Mouse (Mus musculus) myocyte (in vitro differentiated cells): ENCODE data around the gene Krtap19-5. TPM values are rescaled to one million over a fixed set of nuclear protein-coding genes. Genes with fewer than 3 reads are reported as not detected.

ENCODE experiments used
- H3K27me3 ChIP-seq: one replicate; pipeline ENCODE4 v1.6.1; 2011; ENCODE audit not compliant: control insufficient read depth, insufficient read depth, insufficient read length
- H3K36me3 ChIP-seq: one replicate; pipeline ENCODE4 v1.6.1; 2011; ENCODE audit not compliant: control insufficient read depth, insufficient read depth
- H3K4me2 ChIP-seq: one replicate; pipeline ENCODE4 v1.6.1; 2011; ENCODE audit warnings: low read depth, control low read depth
- H3K4me3 ChIP-seq: one replicate; pipeline ENCODE4 v1.5.1; 2011; ENCODE audit warnings: mild to moderate bottlenecking, control low read depth, moderate library complexity
- H3K79me2 ChIP-seq: one replicate; pipeline ENCODE4 v1.6.1; 2011; ENCODE audit not compliant: control insufficient read depth, insufficient read depth
- H3ac ChIP-seq: one replicate; pipeline ENCODE4 v1.6.1; 2011; ENCODE audit not compliant: control insufficient read depth, insufficient read length
- CEBPB ChIP-seq: IDR thresholded peaks from 2 replicates; pipeline ENCODE4 v1.6.1; 2011; ENCODE audit warnings: mild to moderate bottlenecking, moderate library complexity; ENCODE audit not compliant: poor library complexity, insufficient read depth, severe bottlenecking
- E2F4 ChIP-seq: IDR thresholded peaks from one replicate; pipeline ENCODE4 v1.6.1; 2011; ENCODE audit warnings: mild to moderate bottlenecking, control low read depth, moderate library complexity; ENCODE audit not compliant: insufficient read depth
- MAX ChIP-seq: IDR thresholded peaks from one replicate; pipeline ENCODE4 v1.6.1; 2011; ENCODE audit warnings: low read depth, mild to moderate bottlenecking, control low read depth
- MYOD1 ChIP-seq, 3 experiments: IDR thresholded peaks; one replicate each; pipeline ENCODE4 v1.6.1; 2011; ENCODE audit warnings: control low read depth in 2 of 3, low read depth in 2 of 3, mild to moderate bottlenecking in 2 of 3, moderate library complexity in 1 of 3; ENCODE audit not compliant: insufficient read length in 2 of 3, control insufficient read depth in 1 of 3
- MYOG ChIP-seq, 3 experiments: IDR thresholded peaks; one replicate each; pipeline ENCODE4 v1.6.1; 2011; ENCODE audit warnings: control low read depth in 2 of 3, low read depth in 2 of 3, mild to moderate bottlenecking in 2 of 3; ENCODE audit not compliant: insufficient read length in 2 of 3, control insufficient read depth in 1 of 3, insufficient read depth in 1 of 3
- POLR2A ChIP-seq: IDR thresholded peaks from one replicate; pipeline ENCODE4 v1.6.1; 2011; ENCODE audit warnings: low read depth, mild to moderate bottlenecking, control low read depth, moderate library complexity; ENCODE audit not compliant: insufficient read length
- POLR2AphosphoS2 ChIP-seq: IDR thresholded peaks from one replicate; pipeline ENCODE4 v1.6.1; 2011; ENCODE audit warnings: low read depth, control low read depth; ENCODE audit not compliant: insufficient read length
- REST ChIP-seq: IDR thresholded peaks from one replicate; pipeline ENCODE4 v1.6.1; 2011; ENCODE audit warnings: mild to moderate bottlenecking, control low read depth, moderate library complexity; ENCODE audit not compliant: insufficient read depth, insufficient read length
- SRF ChIP-seq: IDR thresholded peaks from one replicate; pipeline ENCODE4 v1.6.1; 2011; ENCODE audit warnings: low read depth; ENCODE audit not compliant: control insufficient read depth, insufficient read length
- TCF12 ChIP-seq: IDR thresholded peaks from one replicate; pipeline ENCODE4 v1.6.1; 2011; ENCODE audit warnings: mild to moderate bottlenecking, control low read depth; ENCODE audit not compliant: poor library complexity, insufficient read depth, severe bottlenecking
- TCF3 ChIP-seq: IDR thresholded peaks from one replicate; pipeline ENCODE4 v1.6.1; 2011; ENCODE audit warnings: low read depth, control low read depth; ENCODE audit not compliant: insufficient read length
- USF1 ChIP-seq: IDR thresholded peaks from one replicate; pipeline ENCODE4 v1.6.1; 2011; ENCODE audit warnings: low read depth, mild to moderate bottlenecking, control low read depth, moderate library complexity
- polyA plus RNA-seq: library from polyadenylated mRNA; unstranded; fragments of >200 nt; fragmentation: generic; extraction: Trizol; gene quantifications from one replicate; pipeline ENCODE4 v1.2.1, GENCODE M21; 2012; ENCODE audit warnings: missing spikeins

The Krtap19-5 gene
- polyA plus RNA-seq, 1 experiment = not detected

GRCm38 (mm10) chr16:88864887-88865407 is 31.3 kb downstream of the Krtap19-5 start:
- no peak for TF ChIP-seq CEBPB
- no peak for TF ChIP-seq POLR2A
- TF ChIP-seq TCF12 = no peak
- no peak for TF ChIP-seq TCF3
- no peak for TF ChIP-seq MAX
- TF ChIP-seq SRF = no peak
- no peak for TF ChIP-seq REST
- no peak for TF ChIP-seq USF1
- TF ChIP-seq MYOG (IDR thresholded peaks at IDR 0.05; ENCODE audit: control insufficient read depth in 1 of 3, insufficient read depth in 1 of 3, insufficient read length in 2 of 3, low read depth in 2 of 3) = no peak
- TF ChIP-seq E2F4 = no peak
- no peak for TF ChIP-seq MYOD1 (IDR thresholded peaks at IDR 0.05; ENCODE audit: control insufficient read depth in 1 of 3, insufficient read length in 2 of 3, low read depth in 2 of 3)
- no peak for TF ChIP-seq POLR2AphosphoS2
- no peaks in the 10 kb centered on the region for H3K27me3 ChIP-seq
- no peaks in the 10 kb centered on the region for H3K79me2 ChIP-seq
- no peaks in the 10 kb centered on the region for H3K36me3 ChIP-seq
- no peak overlapping the region for H3ac ChIP-seq
- no peak overlapping the region for H3K4me2 ChIP-seq
- H3K4me3 ChIP-seq = no peak overlapping the region

GRCm38 (mm10) chr16:88851450-88851849 is 44.8 kb downstream of the Krtap19-5 start:
- no peaks in the 10 kb centered on the region for H3K79me2 ChIP-seq
- H3K4me3 ChIP-seq = no peak overlapping the region
- no peaks in the 10 kb centered on the region for H3K36me3 ChIP-seq
- no peak overlapping the region for H3K4me2 ChIP-seq
- H3K27me3 ChIP-seq = no peaks in the 10 kb centered on the region
- TF ChIP-seq MAX (no peak), REST (no peak), USF1 (no peak), POLR2A (no peak), MYOD1 (IDR thresholded peaks at IDR 0.05; ENCODE audit: control insufficient read depth in 1 of 3, insufficient read length in 2 of 3, low read depth in 2 of 3) (no peak), E2F4 (no peak), CEBPB (no peak), TCF12 (no peak), TCF3 (no peak)
- H3ac ChIP-seq = no peak overlapping the region

GRCm38 (mm10) chr16:88848558-88848957 is 47.7 kb downstream of the Krtap19-5 start:
- Histone ChIP-seq H3K79me2 (no peaks in the 10 kb centered on the region), H3K4me2 (no peak overlapping the region), H3K4me3 (no peak overlapping the region), H3K36me3 (no peaks in the 10 kb centered on the region), H3ac (no peak overlapping the region), H3K27me3 (no peaks in the 10 kb centered on the region)
- TF ChIP-seq TCF3 (no peak), TCF12 (no peak), CEBPB (no peak), POLR2A (no peak), E2F4 (no peak), MYOD1 (IDR thresholded peaks at IDR 0.05; ENCODE audit: control insufficient read depth in 1 of 3, insufficient read length in 2 of 3, low read depth in 2 of 3) (no peak), MYOG (IDR thresholded peaks at IDR 0.05; ENCODE audit: control insufficient read depth in 1 of 3, insufficient read depth in 1 of 3, insufficient read length in 2 of 3, low read depth in 2 of 3) (no peak), REST (no peak), MAX (no peak)

- no peaks in the 10 kb centered on the region for H3K27me3 ChIP-seq
- no peaks in the 10 kb centered on the region for H3K36me3 ChIP-seq
- no peak overlapping the region for H3ac ChIP-seq
- no peak overlapping the region for H3K4me2 ChIP-seq
- H3K79me2 ChIP-seq = no peaks in the 10 kb centered on the region
- TF ChIP-seq TCF3 = no peak
- TF ChIP-seq CEBPB = no peak
- TF ChIP-seq MYOG (IDR thresholded peaks at IDR 0.05; ENCODE audit: control insufficient read depth in 1 of 3, insufficient read depth in 1 of 3, insufficient read length in 2 of 3, low read depth in 2 of 3) = no peak
- TF ChIP-seq USF1 = no peak
- no peak for TF ChIP-seq TCF12
- TF ChIP-seq POLR2AphosphoS2 = no peak
- no peak for TF ChIP-seq POLR2A
- TF ChIP-seq E2F4 = no peak
- no peak overlapping the region for H3K4me3 ChIP-seq
These were observed 48.9 kb downstream of the Krtap19-5 start for GRCm38 (mm10) chr16:88847363-88847762.

Other genes with a start within 250 kb of the Krtap19-5 start
- gene Krtap26-1, start 248.7 kb downstream of the Krtap19-5 start, polyA plus RNA-seq = not detected
- gene Krtap27-1, start 224.8 kb downstream of the Krtap19-5 start, polyA plus RNA-seq = not detected
- gene 2310061N02Rik, start 188.5 kb downstream of the Krtap19-5 start, polyA plus RNA-seq = not detected
- gene Krtap13-1, start 167.6 kb downstream of the Krtap19-5 start, polyA plus RNA-seq = not detected
- not detected for gene Krtap13, start 144.8 kb downstream of the Krtap19-5 start, polyA plus RNA-seq
- not detected for gene 2310034C09Rik, start 137.6 kb downstream of the Krtap19-5 start, polyA plus RNA-seq
- not detected for gene 2310057N15Rik, start 122.3 kb downstream of the Krtap19-5 start, polyA plus RNA-seq
- not detected for gene Gm5965, start 118.6 kb downstream of the Krtap19-5 start, polyA plus RNA-seq
- gene Gm20741, start 84.2 kb downstream of the Krtap19-5 start, polyA plus RNA-seq = not detected
- gene Krtap15, start 76.2 kb downstream of the Krtap19-5 start, polyA plus RNA-seq = not detected
- not detected for gene Krtap14, start 70.3 kb downstream of the Krtap19-5 start, polyA plus RNA-seq
- not detected for gene Krtap19-1, start 27.0 kb downstream of the Krtap19-5 start, polyA plus RNA-seq
- not detected for gene Krtap19-2, start 22.2 kb downstream of the Krtap19-5 start, polyA plus RNA-seq
- not detected for gene Krtap19-3, start 18.4 kb downstream of the Krtap19-5 start, polyA plus RNA-seq
- not detected for gene Krtap19-4, start 11.4 kb downstream of the Krtap19-5 start, polyA plus RNA-seq
- not detected for gene Krtap19-9b, start 35.8 kb upstream of the Krtap19-5 start, polyA plus RNA-seq
- not detected for gene Krtap16-3, start 66.4 kb upstream of the Krtap19-5 start, polyA plus RNA-seq
- gene Krtap22-2, start 114.3 kb upstream of the Krtap19-5 start, polyA plus RNA-seq = not detected
- gene Gm10229, start 118.8 kb upstream of the Krtap19-5 start, polyA plus RNA-seq = not detected
- gene Krtap6-1, start 135.2 kb upstream of the Krtap19-5 start, polyA plus RNA-seq = not detected
- gene Gm10228, start 145.0 kb upstream of the Krtap19-5 start, polyA plus RNA-seq = not detected
- not detected for gene Krtap6-5, start 151.4 kb upstream of the Krtap19-5 start, polyA plus RNA-seq
- gene 1110025L11Rik, start 167.5 kb upstream of the Krtap19-5 start, polyA plus RNA-seq = not detected
- not detected for gene Krtap6-3, start 187.6 kb upstream of the Krtap19-5 start, polyA plus RNA-seq
- not detected for gene Gm6358, start 244.4 kb upstream of the Krtap19-5 start, polyA plus RNA-seq